Mouse (Mus musculus): Measurements from ENCODE around the gene Jdp2.

GRCm38 (mm10) chr12:85623711-85624110, 24.9 kb downstream of the Jdp2 start:
- TF ChIP-seq CTCF (conservative IDR thresholded peaks at IDR 0.05; ENCODE audit: low read length) (no peak), NANOG (IDR thresholded peaks at IDR 0.05; ENCODE audit: borderline replicate concordance, low read length) (no peak)
